21 mouse cellular contexts compared by ENCODE assay signal in the genomic region with DNA sequence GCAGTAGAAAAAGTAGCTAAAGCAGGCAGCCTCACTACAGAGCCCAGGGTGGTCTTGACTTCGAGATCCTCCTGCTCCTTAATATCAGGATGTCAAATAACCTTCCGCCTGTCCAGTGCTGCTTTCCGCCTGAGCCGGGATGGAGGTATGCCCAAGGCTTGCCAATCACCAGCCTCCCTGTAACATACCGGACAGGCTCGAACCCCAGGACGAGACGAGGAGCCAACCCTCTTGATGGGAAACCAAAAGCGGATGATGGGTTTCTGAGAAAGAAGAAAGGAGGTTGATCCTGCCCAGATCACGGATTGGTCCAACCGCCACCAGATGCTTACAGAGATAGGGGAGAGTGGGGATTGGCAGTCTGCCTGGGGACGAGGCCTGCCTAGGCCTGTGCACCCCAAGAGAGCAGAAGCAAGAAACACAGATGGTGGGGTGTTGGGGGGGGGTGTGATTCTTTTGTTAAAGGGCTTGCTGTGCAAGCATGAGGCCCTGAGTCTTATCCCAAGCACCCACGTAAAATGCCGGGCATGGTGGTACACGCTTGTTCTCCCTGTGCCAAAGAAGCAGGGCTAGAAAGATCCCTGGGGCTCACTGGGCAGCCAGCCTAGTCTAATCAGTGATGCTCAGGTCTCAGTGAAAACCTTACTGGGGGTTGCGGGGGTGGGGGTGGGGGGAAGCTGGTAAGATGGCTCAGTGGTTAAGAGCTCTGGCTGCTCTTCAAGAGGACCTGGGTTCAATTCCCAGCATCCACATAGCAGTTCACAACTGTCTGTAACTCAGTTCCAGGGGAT. TPM values are rescaled to one million over a fixed set of nuclear protein-coding genes. Genes with fewer than 3 reads are reported as not detected.
DNase-seq lines count a peak whose midpoint lies in the region; ATAC-seq and TF ChIP-seq lines count a peak whose summit lies in the region.
"Had no signal": no experiment of that assay in that cellular context is flagged by ENCODE, and none has a peak within 500 bp of the region (broad histone marks: within the 10 kb centered on the region; RNA-seq: fewer than 3 reads in every experiment).

No protein-coding gene starts in this region.

- H3K4me2 ChIP-seq in hindbrain, postnatal 0 days (ENCODE audit: low read depth, low read length) = no peak overlapping the region
- H3K4me2 ChIP-seq in embryonic facial prominence, embryonic 14.5 days (ENCODE audit: low read depth, low read length) = no peak overlapping the region
- H3K4me2 ChIP-seq: hindbrain, embryonic 13.5 days; limb, embryonic 15.5 days; stomach, embryonic 15.5 days had no signal

- H3K36me3 ChIP-seq in hindbrain, postnatal 0 days (ENCODE audit: insufficient read depth, low read length) = no peaks in the 10 kb centered on the region
- no peaks in the 10 kb centered on the region for H3K36me3 ChIP-seq in hindbrain, embryonic 10.5 days
- peaks cover 12% of the 10 kb centered on the region for H3K36me3 ChIP-seq in G1E (replicated peaks)
- no peaks in the 10 kb centered on the region for H3K36me3 ChIP-seq in embryonic facial prominence, embryonic 14.5 days (ENCODE audit: control insufficient read depth, insufficient read depth, low read length)
- H3K36me3 ChIP-seq: hindbrain, embryonic 13.5 days; limb, embryonic 15.5 days; stomach, embryonic 15.5 days had no signal

- H3K9ac ChIP-seq in hindbrain, postnatal 0 days (replicated peaks; ENCODE audit: low read length) = no peak overlapping the region
- H3K9ac ChIP-seq in embryonic facial prominence, embryonic 14.5 days (ENCODE audit: low read depth, low read length) = no peak overlapping the region
- H3K9ac ChIP-seq: hindbrain, embryonic 13.5 days; limb, embryonic 15.5 days; stomach, embryonic 15.5 days had no signal

- H3K27me3 ChIP-seq in hindbrain, postnatal 0 days (ENCODE audit: insufficient read depth, low read length) = no peaks in the 10 kb centered on the region
- peaks cover 21% of the 10 kb centered on the region for H3K27me3 ChIP-seq in hindbrain, embryonic 10.5 days (ENCODE audit: insufficient read depth, poor library complexity, severe bottlenecking)
- H3K27me3 ChIP-seq in G1E (ENCODE audit: insufficient read depth, low read length) = peaks cover 25% of the 10 kb centered on the region
- H3K27me3 ChIP-seq in embryonic facial prominence, embryonic 14.5 days (replicated peaks; ENCODE audit: control insufficient read depth, insufficient read depth, low read length) = 0 out of 2 replicates have a peak, but pooled peaks cover 4% of the 10 kb centered on the region

- H3K9me3 ChIP-seq in hindbrain, postnatal 0 days (ENCODE audit: low read length) = no peaks in the 10 kb centered on the region
- no peaks in the 10 kb centered on the region for H3K9me3 ChIP-seq in hindbrain, embryonic 10.5 days
- H3K9me3 ChIP-seq in G1E (replicated peaks) = no peaks in the 10 kb centered on the region
- H3K9me3 ChIP-seq in embryonic facial prominence, embryonic 14.5 days (ENCODE audit: control insufficient read depth, low read length) = no peaks in the 10 kb centered on the region
- H3K9me3 ChIP-seq: hindbrain, embryonic 13.5 days; limb, embryonic 15.5 days; stomach, embryonic 15.5 days had no signal

- ATAC-seq in hindbrain, postnatal 0 days = no peak
- ATAC-seq in G1E (ENCODE audit: extremely low read depth, insufficient number of reproducible peaks, low FRiP score, poor library complexity, severe bottlenecking) = peak; percentile 65; the same call in 1 of the 2 replicates
- ATAC-seq in embryonic facial prominence, embryonic 14.5 days (ENCODE audit: low read depth) = peak; percentile 38
- peak; percentile 73 for ATAC-seq in megakaryocyte progenitor cell, adult 5-6 weeks (replicated peaks; ENCODE audit: poor library complexity)
- ATAC-seq: intestine, postnatal 0 days had no signal

- H3K4me1 ChIP-seq in hindbrain, postnatal 0 days (ENCODE audit: insufficient read depth, low read length) = peaks cover 20% of the 10 kb centered on the region
- peaks cover 30% of the 10 kb centered on the region for H3K4me1 ChIP-seq in hindbrain, embryonic 10.5 days (replicated peaks)
- peaks cover 67% of the 10 kb centered on the region for H3K4me1 ChIP-seq in G1E (ENCODE audit: insufficient read depth, low read depth, low read length)
- H3K4me1 ChIP-seq in embryonic facial prominence, embryonic 14.5 days (ENCODE audit: control insufficient read depth, insufficient read depth, low read length) = peaks cover 7% of the 10 kb centered on the region

- no peak overlapping the region for H3K27ac ChIP-seq in hindbrain, postnatal 0 days
- H3K27ac ChIP-seq in hindbrain, embryonic 10.5 days = no peak overlapping the region
- H3K27ac ChIP-seq in embryonic facial prominence, embryonic 14.5 days (replicated peaks; ENCODE audit: low read depth, low read length) = no peak overlapping the region
- H3K27ac ChIP-seq: hindbrain, embryonic 13.5 days; kidney, postnatal 0 days; limb, embryonic 15.5 days; stomach, embryonic 15.5 days had no signal

- peak; percentile 32 for DNase-seq in hindbrain, postnatal 0 days (ENCODE audit: low spot score)
- DNase-seq in hindbrain, embryonic 10.5 days (ENCODE audit: low spot score) = no peak
- peak; percentile 70 for DNase-seq in G1E (ENCODE audit: low spot score)
- DNase-seq in embryonic facial prominence, embryonic 14.5 days (ENCODE audit: low spot score) = peak; percentile 63
- no peak for DNase-seq in urinary bladder, adult 2 months (ENCODE audit: low spot score)
- DNase-seq in retina, postnatal 1 day = no peak
- DNase-seq: adrenal gland, postnatal 25 days; cerebellum, postnatal 36 days; thymus, postnatal 14 days had no signal

- TF ChIP-seq CTCF in hindbrain, postnatal 0 days (IDR thresholded peaks at IDR 0.05; ENCODE audit: low read depth) = no peak
- TF ChIP-seq CTCF in G1E (IDR thresholded peaks at IDR 0.05; ENCODE audit: low read depth, low read length) = no peak

- no peak overlapping the region for H3K4me3 ChIP-seq in hindbrain, postnatal 0 days (ENCODE audit: low read length)
- no peak overlapping the region for H3K4me3 ChIP-seq in hindbrain, embryonic 10.5 days
- H3K4me3 ChIP-seq in G1E (ENCODE audit: low read depth, low read length) = peak overlapping the region; percentile 33; the same call in 1 of the 2 replicates
- H3K4me3 ChIP-seq in embryonic facial prominence, embryonic 14.5 days (ENCODE audit: low read depth, low read length) = no peak overlapping the region
- H3K4me3 ChIP-seq: erythroblast, embryonic 14.5 days; hindbrain, embryonic 13.5 days; limb, embryonic 15.5 days; megakaryocyte, embryonic 14.5 days; stomach, embryonic 15.5 days had no signal

- 66% methylated on average over 16 of the region's 16 CpGs for WGBS in hindbrain, postnatal 0 days
- WGBS in hindbrain, embryonic 10.5 days = 92% methylated on average over 16 of the region's 16 CpGs
- 81% methylated on average over 16 of the region's 16 CpGs for WGBS in embryonic facial prominence, embryonic 14.5 days

RNA-seq across cellular contexts. Expression of a gene that starts 2.9 kb away (rescaled TPM):
- total RNA-seq in hindbrain, postnatal 0 days (2014; rRNA removed) = 28.0 and 31.3 TPM in 2 replicates
- 5.4 and 6.2 TPM in 2 replicates for polyA plus RNA-seq in hindbrain, postnatal 0 days (2015; fragmentation: Nextera tagmentation; extraction: Ambion mirVana)
- 3.9 and 6.6 TPM in 2 replicates for polyA plus RNA-seq in hindbrain, embryonic 10.5 days (2016; fragmentation: Nextera tagmentation; extraction: Ambion mirVana)
- total RNA-seq in G1E (2014; fragmentation: Nextera tagmentation) (2.4 and 3.6 TPM in 2 replicates), G1E (2017) (3.4 and 3.7 TPM in 2 replicates)
- polyA plus RNA-seq in G1E (2012) = 8.2 and 9.6 TPM in 2 replicates
- polyA plus RNA-seq in embryonic facial prominence, embryonic 14.5 days (2014; fragmentation: Nextera tagmentation; extraction: Ambion mirVana) = 1.4 and 2.1 TPM in 2 replicates
- 0.44 and 0.59 TPM in 2 replicates for total RNA-seq in megakaryocyte progenitor cell, adult 5-6 weeks (2015)
- 1.8 and 3.7 TPM in 2 replicates for total RNA-seq in megakaryocyte progenitor cell, adult 5-6 weeks (2017)
- polyA plus RNA-seq in urinary bladder, adult 2 months (2012; rRNA removed) = 3.2 and 5.9 TPM in 2 replicates

RNA-seq across cellular contexts. Expression of a gene that starts 20.7 kb away (rescaled TPM):
- 31.7 and 33.5 TPM in 2 replicates for total RNA-seq in hindbrain, postnatal 0 days (2014; rRNA removed)
- 0.53 and 0.61 TPM in 2 replicates for polyA plus RNA-seq in hindbrain, postnatal 0 days (2015; fragmentation: Nextera tagmentation; extraction: Ambion mirVana)
- not detected in 2 replicates for polyA plus RNA-seq in hindbrain, embryonic 10.5 days (2016; fragmentation: Nextera tagmentation; extraction: Ambion mirVana)
- 0.63 TPM in 1 of 2 replicates, not detected in the other for total RNA-seq in G1E (2014; fragmentation: Nextera tagmentation)
- total RNA-seq in G1E (2017) = 0.06 and 0.11 TPM in 2 replicates
- polyA plus RNA-seq in G1E (2012) = 0.03 and 0.10 TPM in 2 replicates
- polyA plus RNA-seq in embryonic facial prominence, embryonic 14.5 days (2014; fragmentation: Nextera tagmentation; extraction: Ambion mirVana) = 0.17 and 0.46 TPM in 2 replicates
- total RNA-seq in megakaryocyte progenitor cell, adult 5-6 weeks (2015) = not detected in 2 replicates
- not detected in 2 replicates for total RNA-seq in megakaryocyte progenitor cell, adult 5-6 weeks (2017)
- polyA plus RNA-seq in urinary bladder, adult 2 months (2012; rRNA removed) = 0.43 and 0.49 TPM in 2 replicates
- polyA plus RNA-seq: heart, embryonic 14.5 days; hindbrain, embryonic 13.5 days; intestine, postnatal 0 days had no signal

RNA-seq across cellular contexts. Expression of a gene that starts 37.8 kb away (rescaled TPM):
- total RNA-seq in hindbrain, postnatal 0 days (2014; rRNA removed) = 32.6 and 33.5 TPM in 2 replicates
- 12.2 and 12.3 TPM in 2 replicates for polyA plus RNA-seq in hindbrain, postnatal 0 days (2015; fragmentation: Nextera tagmentation; extraction: Ambion mirVana)
- polyA plus RNA-seq in hindbrain, embryonic 10.5 days (2016; fragmentation: Nextera tagmentation; extraction: Ambion mirVana) = 19.9 and 22.0 TPM in 2 replicates
- total RNA-seq in G1E (2014; fragmentation: Nextera tagmentation) (16.7 and 21.4 TPM in 2 replicates), G1E (2017) (22.1 and 22.3 TPM in 2 replicates)
- polyA plus RNA-seq in G1E (2012) = 3.9 and 4.2 TPM in 2 replicates
- polyA plus RNA-seq in embryonic facial prominence, embryonic 14.5 days (2014; fragmentation: Nextera tagmentation; extraction: Ambion mirVana) = 16.1 and 16.6 TPM in 2 replicates
- total RNA-seq in megakaryocyte progenitor cell, adult 5-6 weeks (2015) = 4.5 and 5.2 TPM in 2 replicates
- total RNA-seq in megakaryocyte progenitor cell, adult 5-6 weeks (2017) = 11.1 and 12.0 TPM in 2 replicates
- polyA plus RNA-seq in urinary bladder, adult 2 months (2012; rRNA removed) = 12.6 and 12.7 TPM in 2 replicates

RNA-seq across cellular contexts. Expression of a gene that starts 42.4 kb away (rescaled TPM):
- 42.0 and 44.4 TPM in 2 replicates for total RNA-seq in hindbrain, postnatal 0 days (2014; rRNA removed)
- 21.7 and 23.9 TPM in 2 replicates for polyA plus RNA-seq in hindbrain, postnatal 0 days (2015; fragmentation: Nextera tagmentation; extraction: Ambion mirVana)
- polyA plus RNA-seq in hindbrain, embryonic 10.5 days (2016; fragmentation: Nextera tagmentation; extraction: Ambion mirVana) = 64.3 and 65.3 TPM in 2 replicates
- 75.0 and 91.2 TPM in 2 replicates for total RNA-seq in G1E (2014; fragmentation: Nextera tagmentation)
- 18.0 and 19.4 TPM in 2 replicates for total RNA-seq in G1E (2017)
- polyA plus RNA-seq in G1E (2012) = 134 and 163 TPM in 2 replicates
- polyA plus RNA-seq in embryonic facial prominence, embryonic 14.5 days (2014; fragmentation: Nextera tagmentation; extraction: Ambion mirVana) = 22.6 and 26.1 TPM in 2 replicates
- 40.4 and 41.5 TPM in 2 replicates for total RNA-seq in megakaryocyte progenitor cell, adult 5-6 weeks (2015)
- 23.7 and 23.8 TPM in 2 replicates for total RNA-seq in megakaryocyte progenitor cell, adult 5-6 weeks (2017)
- 8.4 and 10.6 TPM in 2 replicates for polyA plus RNA-seq in urinary bladder, adult 2 months (2012; rRNA removed)

RNA-seq across cellular contexts. Expression of a gene that starts 46.0 kb away (rescaled TPM):
- 0.84 TPM in 1 of 2 replicates, not detected in the other for total RNA-seq in hindbrain, postnatal 0 days (2014; rRNA removed)
- polyA plus RNA-seq in hindbrain, postnatal 0 days (2015; fragmentation: Nextera tagmentation; extraction: Ambion mirVana) = not detected in 2 replicates
- polyA plus RNA-seq in hindbrain, embryonic 10.5 days (2016; fragmentation: Nextera tagmentation; extraction: Ambion mirVana) = not detected in 2 replicates
- total RNA-seq in G1E (2014; fragmentation: Nextera tagmentation) (not detected in 2 replicates), G1E (2017) (not detected in 2 replicates)
- polyA plus RNA-seq in G1E (2012) = not detected in 2 replicates
- polyA plus RNA-seq in embryonic facial prominence, embryonic 14.5 days (2014; fragmentation: Nextera tagmentation; extraction: Ambion mirVana) = not detected in 2 replicates
- total RNA-seq in megakaryocyte progenitor cell, adult 5-6 weeks (2015) = not detected in 2 replicates
- total RNA-seq in megakaryocyte progenitor cell, adult 5-6 weeks (2017) = not detected in 2 replicates
- polyA plus RNA-seq in urinary bladder, adult 2 months (2012; rRNA removed) = not detected in 2 replicates
- total RNA-seq: adrenal gland, postnatal 25 days; gastrocnemius, postnatal 4 days; layer of hippocampus, adult 8-10 months had no signal
- polyA plus RNA-seq: heart, embryonic 14.5 days; hindbrain, embryonic 13.5 days; intestine, postnatal 0 days; kidney, postnatal 0 days; limb, embryonic 15.5 days; lung, embryonic 16.5 days; stomach, embryonic 15.5 days had no signal

Comparison
In these comparisons a context has a peak if more than half of its experiments do, and no peak if none do; other contexts are left out.
1. DNase-seq: peak in hindbrain, postnatal 0 days (single experiment), G1E (single experiment) and embryonic facial prominence, embryonic 14.5 days (single experiment); none in hindbrain, embryonic 10.5 days (single experiment), urinary bladder, adult 2 months (single experiment) and retina, postnatal 1 day (single experiment).